21 mouse cellular contexts compared by ENCODE assay signal in genomic region chr2:167704409-167704808, GRCm38 (mm10). TPM values are rescaled to one million over a fixed set of nuclear protein-coding genes. Genes with fewer than 3 reads are reported as not detected.
"Had no signal": no experiment of that assay in that cellular context is flagged by ENCODE, and none has a peak within 500 bp of the region (broad histone marks: within the 10 kb centered on the region; RNA-seq: fewer than 3 reads in every experiment).

No protein-coding gene starts in this region.

- H3K4me3 ChIP-seq: megakaryocyte, embryonic 14.5 days; midbrain, embryonic 13.5 days; midbrain, embryonic 15.5 days; neural tube, embryonic 12.5 days; stomach, embryonic 15.5 days had no signal

- H3K36me3 ChIP-seq: midbrain, embryonic 13.5 days; midbrain, embryonic 15.5 days; neural tube, embryonic 12.5 days; stomach, embryonic 15.5 days had no signal

- H3K4me1 ChIP-seq: midbrain, embryonic 13.5 days; midbrain, embryonic 15.5 days; neural tube, embryonic 12.5 days had no signal

- H3K27ac ChIP-seq: macrophage; midbrain, embryonic 13.5 days; midbrain, embryonic 15.5 days; neural tube, embryonic 12.5 days; stomach, embryonic 15.5 days; stomach, postnatal 0 days had no signal

- H3K27me3 ChIP-seq: midbrain, embryonic 13.5 days; midbrain, embryonic 15.5 days; neural tube, embryonic 12.5 days; stomach, embryonic 15.5 days had no signal

- DNase-seq: lung, embryonic 14.5 days; lung, postnatal 14 days; lung, postnatal 36 days; right cerebral cortex, postnatal 14 days; thymus, adult 2 months; thymus, postnatal 25 days; thymus, postnatal 4 days had no signal

- H3K9ac ChIP-seq: lung, embryonic 14.5 days; midbrain, embryonic 13.5 days; midbrain, embryonic 15.5 days; neural tube, embryonic 12.5 days; stomach, embryonic 15.5 days had no signal

- H3K9me3 ChIP-seq: megakaryocyte, embryonic 14.5 days; midbrain, embryonic 13.5 days; midbrain, embryonic 15.5 days; neural tube, embryonic 12.5 days; stomach, embryonic 15.5 days had no signal

- H3K4me2 ChIP-seq: lung, embryonic 14.5 days; midbrain, embryonic 11.5 days; midbrain, embryonic 13.5 days; midbrain, embryonic 15.5 days; neural tube, embryonic 12.5 days; stomach, embryonic 15.5 days had no signal

- ATAC-seq: lung, postnatal 0 days; midbrain, embryonic 13.5 days; midbrain, embryonic 15.5 days had no signal

RNA-seq across cellular contexts. Expression of gene Gm20431, which starts 43.1 kb away (rescaled TPM):
- total RNA-seq: megakaryocyte progenitor cell, adult 5-6 weeks; midbrain, postnatal 0 days; monocyte, adult 5-6 weeks; neutrophil, adult 5-6 weeks had no signal
- polyA plus RNA-seq: macrophage; urinary bladder, adult 2 months had no signal
